Mouse (Mus musculus) bone marrow, adult 2 months (tissue): ENCODE data around the gene Tet1.

Experiments
- CTCF ChIP-seq: fragments of 200-500 bp; IDR thresholded peaks from 2 replicates; pipeline ENCODE4 v1.5.1; 2011; ENCODE audit warnings: low read length, control low read depth; ENCODE audit not compliant: control insufficient read depth, insufficient read depth
- POLR2A ChIP-seq: fragments of 200-500 bp; IDR thresholded peaks from 2 replicates; pipeline ENCODE4 v1.6.1; 2011; ENCODE audit warnings: low read depth, mild to moderate bottlenecking, control low read depth, low read length, borderline replicate concordance; ENCODE audit not compliant: control insufficient read depth

- no peak for TF ChIP-seq CTCF
- TF ChIP-seq POLR2A, result no peak
These were observed 39.8 kb upstream of the Tet1 start for GRCm38 (mm10) chr10:62948551-62948950.
